Mouse (Mus musculus): ENCODE measurements at regions not wholly inside any gene's neighbourhood (a gene's known extent, or its start where the extent isn't known, plus 50 kb on each side); places are given as distances from the start of the nearest gene placed in this dataset.
A peak's percentile ranks its signal among the peaks of the same experiment; 100 is the strongest.

DNA sequence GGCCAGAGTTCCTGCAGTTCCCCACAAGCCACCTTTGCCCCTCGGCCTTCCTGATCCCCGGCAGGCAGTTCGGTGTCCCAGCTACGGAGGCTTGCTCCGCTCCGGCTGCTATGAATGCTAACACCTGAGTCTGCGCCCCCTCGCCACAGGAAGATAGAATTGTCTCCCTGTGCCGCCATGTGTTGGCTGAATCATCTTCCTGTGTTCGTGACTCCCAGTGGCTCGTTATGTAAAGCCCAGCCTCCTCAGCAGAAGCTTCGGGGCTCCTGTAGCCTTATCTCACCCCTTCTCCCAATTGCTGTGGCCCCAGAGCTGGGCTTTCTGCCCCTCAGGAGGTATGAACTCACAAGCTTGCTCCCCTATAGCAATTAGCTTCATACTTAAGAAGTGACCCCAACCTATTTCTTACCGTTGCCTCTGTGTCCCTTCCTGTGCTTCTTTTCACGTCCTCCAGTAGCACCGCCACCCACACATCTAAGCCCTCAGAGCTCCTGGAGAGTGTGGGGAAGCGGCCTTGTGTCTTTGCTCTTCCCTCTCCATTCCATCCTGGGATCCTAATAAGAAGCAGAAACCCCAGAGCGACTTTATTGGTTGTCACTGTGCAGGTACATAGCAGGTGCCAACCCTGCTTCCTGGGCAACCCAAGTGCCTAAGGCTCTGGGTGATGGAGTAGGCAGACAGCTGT, 70.1 kb downstream of the Ier5 start:
- 0 out of 2 replicates have a peak, but pooled peaks cover 10% of the 10 kb centered on the region for H3K4me1 ChIP-seq (replicated peaks; ENCODE audit: insufficient read depth, low read length)
- no peak overlapping the region for H3K4me3 ChIP-seq (replicated peaks; ENCODE audit: low read depth, low read length)
- no peak for TF ChIP-seq CTCF (IDR thresholded peaks at IDR 0.05; ENCODE audit: low read depth)
- 54% methylated on average over 17 of the region's 17 CpGs for WGBS
- H3K27ac ChIP-seq = peak overlapping the region; percentile 20; the same call in 1 of the 2 replicates
- H3K4me2 ChIP-seq (ENCODE audit: low read length) = peak overlapping the region; percentile 13; the same call in 1 of the 2 replicates
- no peaks in the 10 kb centered on the region for H3K36me3 ChIP-seq (ENCODE audit: insufficient read depth, low read length)
- H3K9me3 ChIP-seq (replicated peaks; ENCODE audit: low read length) = no peaks in the 10 kb centered on the region
- no peak overlapping the region for H3K9ac ChIP-seq (ENCODE audit: low read depth, low read length)
- no peak for DNase-seq (ENCODE audit: low spot score)
- H3K27me3 ChIP-seq (ENCODE audit: insufficient read depth, low read length) = no peaks in the 10 kb centered on the region
- ATAC-seq (replicated peaks; ENCODE audit: low FRiP score, low read depth) = no peak

GRCm38 (mm10) chr1:155028735-155029134, 70.7 kb downstream of the Ier5 start:
- Histone ChIP-seq H3K9me3 (replicated peaks; ENCODE audit: low read length) (no peaks in the 10 kb centered on the region), H3K36me3 (ENCODE audit: insufficient read depth, low read length) (no peaks in the 10 kb centered on the region), H3K4me2 (ENCODE audit: low read length) (peak overlapping the region; percentile 13; the same call in 1 of the 2 replicates), H3K4me3 (replicated peaks; ENCODE audit: low read depth, low read length) (no peak overlapping the region), H3K9ac (ENCODE audit: low read depth, low read length) (no peak overlapping the region), H3K4me1 (replicated peaks; ENCODE audit: insufficient read depth, low read length) (0 out of 2 replicates have a peak, but pooled peaks cover 10% of the 10 kb centered on the region), H3K27me3 (ENCODE audit: insufficient read depth, low read length) (no peaks in the 10 kb centered on the region), H3K27ac (peak overlapping the region; percentile 20; the same call in 1 of the 2 replicates)
- TF ChIP-seq CTCF (IDR thresholded peaks at IDR 0.05; ENCODE audit: low read depth) = no peak
- DNase-seq (ENCODE audit: low spot score) (no peak), ATAC-seq (replicated peaks; ENCODE audit: low FRiP score, low read depth) (no peak)
- 32% methylated on average over 5 of the region's 5 CpGs for WGBS

- H3K4me1 ChIP-seq (replicated peaks; ENCODE audit: insufficient read depth, low read length) = 0 out of 2 replicates have a peak, but pooled peaks cover 10% of the 10 kb centered on the region
- H3K4me3 ChIP-seq (replicated peaks; ENCODE audit: low read depth, low read length) = no peak overlapping the region
- DNase-seq (ENCODE audit: low spot score) = no peak
- H3K9ac ChIP-seq (ENCODE audit: low read depth, low read length) = no peak overlapping the region
- peak; percentile 9; the same call in 1 of the 2 replicates for ATAC-seq (replicated peaks; ENCODE audit: low FRiP score, low read depth)
- TF ChIP-seq CTCF (IDR thresholded peaks at IDR 0.05; ENCODE audit: low read depth) = no peak
- H3K4me2 ChIP-seq (ENCODE audit: low read length) = no peak overlapping the region
- WGBS = 48% methylated on average over 6 of the region's 6 CpGs
- no peaks in the 10 kb centered on the region for H3K27me3 ChIP-seq (ENCODE audit: insufficient read depth, low read length)
- H3K36me3 ChIP-seq (ENCODE audit: insufficient read depth, low read length) = no peaks in the 10 kb centered on the region
- H3K27ac ChIP-seq = peak overlapping the region; percentile 20; the same call in 1 of the 2 replicates
- H3K9me3 ChIP-seq (replicated peaks; ENCODE audit: low read length) = no peaks in the 10 kb centered on the region
Observed at GRCm38 (mm10) chr1:155028147-155028546, 71.3 kb downstream of the Ier5 start.

DNA sequence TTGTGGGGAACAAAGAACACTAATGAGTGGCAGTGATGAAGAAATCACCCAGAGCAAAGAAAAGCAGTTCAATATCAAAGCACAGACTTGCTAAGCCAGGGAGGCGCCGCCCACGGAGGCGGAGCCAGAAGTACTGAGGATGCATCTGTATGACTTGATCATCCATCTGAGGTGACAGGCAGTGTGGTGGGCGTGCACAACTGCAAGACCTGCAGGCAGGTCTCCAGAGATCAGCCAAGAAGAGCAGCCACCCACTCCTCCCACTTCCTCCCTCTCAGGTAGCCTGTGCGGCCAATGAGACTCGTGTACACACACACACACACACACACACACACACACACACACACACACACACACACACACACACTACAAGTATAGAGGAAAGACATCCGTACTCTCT, 71.9 kb downstream of the Ier5 start:
- 16% methylated on average over 8 of the region's 8 CpGs for WGBS
- no peak overlapping the region for H3K9ac ChIP-seq (ENCODE audit: low read depth, low read length)
- H3K4me1 ChIP-seq (replicated peaks; ENCODE audit: insufficient read depth, low read length) = 0 out of 2 replicates have a peak, but pooled peaks cover 10% of the 10 kb centered on the region
- H3K4me2 ChIP-seq (ENCODE audit: low read length) = no peak overlapping the region
- TF ChIP-seq CTCF (IDR thresholded peaks at IDR 0.05; ENCODE audit: low read depth) = no peak
- no peaks in the 10 kb centered on the region for H3K9me3 ChIP-seq (replicated peaks; ENCODE audit: low read length)
- peak overlapping the region; percentile 20; the same call in 1 of the 2 replicates for H3K27ac ChIP-seq
- H3K4me3 ChIP-seq (replicated peaks; ENCODE audit: low read depth, low read length) = no peak overlapping the region
- H3K36me3 ChIP-seq (ENCODE audit: insufficient read depth, low read length) = no peaks in the 10 kb centered on the region
- ATAC-seq (replicated peaks; ENCODE audit: low FRiP score, low read depth) (peak; percentile 83), DNase-seq (ENCODE audit: low spot score) (peak; percentile 79)
- no peaks in the 10 kb centered on the region for H3K27me3 ChIP-seq (ENCODE audit: insufficient read depth, low read length)

DNA sequence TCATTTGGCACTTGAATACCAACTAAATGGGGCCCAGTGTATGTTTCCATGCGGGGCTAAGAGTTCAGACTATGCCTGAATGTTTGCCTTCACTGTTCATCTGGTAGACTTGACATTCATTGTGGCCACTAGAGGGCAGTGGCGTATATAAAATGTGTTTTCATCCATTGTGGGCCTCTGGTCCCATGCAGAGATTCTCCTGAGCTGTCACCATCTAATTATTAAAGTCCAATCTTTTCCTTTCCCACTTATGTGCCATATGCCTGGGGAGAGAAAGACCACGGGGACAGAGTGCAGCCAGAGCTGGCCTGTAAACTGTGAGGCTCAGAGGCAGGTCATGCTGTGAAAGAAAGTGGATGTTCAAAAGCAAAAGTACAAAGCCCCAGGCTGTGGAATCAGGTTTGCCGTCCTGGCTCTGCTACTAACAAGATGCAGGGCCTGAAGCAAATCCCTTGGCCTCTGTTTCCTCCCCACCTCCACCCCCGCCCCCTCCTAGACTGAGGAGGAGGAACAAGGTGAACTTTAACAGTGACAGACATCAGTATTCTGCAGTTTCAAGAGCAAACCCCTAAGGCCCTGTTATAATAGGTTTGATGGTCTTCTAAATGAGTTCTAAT, 73.5 kb downstream of the Ier5 start:
- ATAC-seq (replicated peaks; ENCODE audit: low FRiP score, low read depth) (no peak), DNase-seq (ENCODE audit: low spot score) (peak; percentile 89)
- no peaks in the 10 kb centered on the region for H3K9me3 ChIP-seq (replicated peaks; ENCODE audit: low read length)
- no peak overlapping the region for H3K27ac ChIP-seq
- peak; percentile 92 for TF ChIP-seq CTCF (IDR thresholded peaks at IDR 0.05; ENCODE audit: low read depth)
- H3K4me1 ChIP-seq (replicated peaks; ENCODE audit: insufficient read depth, low read length) = 0 out of 2 replicates have a peak, but pooled peaks cover 7% of the 10 kb centered on the region
- H3K36me3 ChIP-seq (ENCODE audit: insufficient read depth, low read length) = no peaks in the 10 kb centered on the region
- H3K9ac ChIP-seq (ENCODE audit: low read depth, low read length) = no peak overlapping the region
- H3K4me2 ChIP-seq (ENCODE audit: low read length) = no peak overlapping the region
- no peak overlapping the region for H3K4me3 ChIP-seq (replicated peaks; ENCODE audit: low read depth, low read length)
- 17% methylated on average over 5 of the region's 5 CpGs for WGBS
- H3K27me3 ChIP-seq (ENCODE audit: insufficient read depth, low read length) = no peaks in the 10 kb centered on the region

- WGBS = 58% methylated on average over 11 of the region's 11 CpGs
- no peak overlapping the region for H3K4me3 ChIP-seq (replicated peaks; ENCODE audit: low read depth, low read length)
- H3K27me3 ChIP-seq (ENCODE audit: insufficient read depth, low read length) = no peaks in the 10 kb centered on the region
- H3K4me2 ChIP-seq (ENCODE audit: low read length) = no peak overlapping the region
- H3K9ac ChIP-seq (ENCODE audit: low read depth, low read length) = no peak overlapping the region
- no peak for TF ChIP-seq CTCF (IDR thresholded peaks at IDR 0.05; ENCODE audit: low read depth)
- H3K9me3 ChIP-seq (replicated peaks; ENCODE audit: low read length) = no peaks in the 10 kb centered on the region
- ATAC-seq (replicated peaks; ENCODE audit: low FRiP score, low read depth) (no peak), DNase-seq (ENCODE audit: low spot score) (no peak)
- H3K36me3 ChIP-seq (ENCODE audit: insufficient read depth, low read length) = no peaks in the 10 kb centered on the region
- H3K4me1 ChIP-seq (replicated peaks; ENCODE audit: insufficient read depth, low read length) = no peaks in the 10 kb centered on the region
- no peak overlapping the region for H3K27ac ChIP-seq
Observed at GRCm38 (mm10) chr1:155023324-155023723, 76.1 kb downstream of the Ier5 start.

Measured in kidney, postnatal 0 days (tissue).